Mouse (Mus musculus) bone marrow, adult 2 months (tissue): ENCODE data around the gene Stra8. TPM values are rescaled to one million over a fixed set of nuclear protein-coding genes. Genes with fewer than 3 reads are reported as not detected.

Source experiments
- H3K27ac ChIP-seq: fragments of 200-500 bp; 2 replicates; pipeline ENCODE4 v1.5.1; 2012; ENCODE audit warnings: low read depth, mild to moderate bottlenecking, control low read depth, inconsistent platforms, low read length; ENCODE audit not compliant: control insufficient read depth, poor library complexity, insufficient read depth
- H3K4me1 ChIP-seq: fragments of 200-500 bp; 2 replicates; pipeline ENCODE4 v1.6.1; 2011; ENCODE audit warnings: low read length; ENCODE audit not compliant: control insufficient read depth, insufficient read depth
- H3K4me3 ChIP-seq: fragments of 200-500 bp; replicated peaks from 2 replicates; pipeline ENCODE3; 2011; ENCODE audit warnings: mild to moderate bottlenecking, low read depth, low read length, control low read depth; ENCODE audit not compliant: control insufficient read depth
- CTCF ChIP-seq: fragments of 200-500 bp; IDR thresholded peaks from 2 replicates; pipeline ENCODE4 v1.5.1; 2011; ENCODE audit warnings: low read length, control low read depth; ENCODE audit not compliant: control insufficient read depth, insufficient read depth
- POLR2A ChIP-seq: fragments of 200-500 bp; IDR thresholded peaks from 2 replicates; pipeline ENCODE4 v1.6.1; 2011; ENCODE audit warnings: low read depth, mild to moderate bottlenecking, control low read depth, low read length, borderline replicate concordance; ENCODE audit not compliant: control insufficient read depth
- WGBS: fragments of 180-500 bp; shearing (Covaris S2); methylation state at CpG from one replicate; pipeline ENCODE4 v1.1.7; 2018; 5-methylcytosine and 5-hydroxymethylcytosine counted together
- polyA plus RNA-seq: library from polyadenylated mRNA; stranded (reverse); fragments of >200 nt; gene quantifications from 2 replicates; pipeline ENCODE4 v1.2.4, GENCODE M21; 2011; ENCODE audit warnings: low replicate concordance; ENCODE audit not compliant: missing spikeins, insufficient read depth, insufficient read length

Gene Stra8
- polyA plus RNA-seq, 1 experiment = 1.4 TPM

DNA sequence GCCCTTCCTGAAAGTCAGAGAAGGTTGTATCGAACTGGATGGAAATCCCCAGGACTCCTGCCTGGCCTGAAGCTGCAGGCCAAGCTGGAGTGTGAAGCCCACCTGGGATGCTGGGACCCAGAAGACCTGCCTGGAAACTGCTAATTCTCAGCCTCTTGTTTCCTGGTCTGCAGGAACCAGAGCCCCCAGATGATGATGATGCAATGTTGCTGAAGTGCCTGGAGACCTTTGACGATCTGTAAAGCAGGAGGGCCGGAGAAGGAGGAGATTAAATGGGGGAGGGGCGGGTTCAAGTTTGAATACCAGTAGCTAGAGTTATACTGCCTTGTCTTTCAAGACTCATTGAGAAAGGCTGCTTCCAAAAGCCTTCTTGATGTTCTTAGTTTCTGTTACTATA, 19.0 kb downstream of the Stra8 start:
- Histone ChIP-seq H3K4me1 (peaks cover 1% of the 10 kb centered on the region; the same call in 1 of the 2 replicates), H3K4me3 (no peak overlapping the region), H3K27ac (peak overlapping the region; percentile 47; the same call in 1 of the 2 replicates)
- 43% methylated on average over 4 of the region's 4 CpGs for WGBS
- TF ChIP-seq CTCF = no peak
- TF ChIP-seq POLR2A = no peak

DNA sequence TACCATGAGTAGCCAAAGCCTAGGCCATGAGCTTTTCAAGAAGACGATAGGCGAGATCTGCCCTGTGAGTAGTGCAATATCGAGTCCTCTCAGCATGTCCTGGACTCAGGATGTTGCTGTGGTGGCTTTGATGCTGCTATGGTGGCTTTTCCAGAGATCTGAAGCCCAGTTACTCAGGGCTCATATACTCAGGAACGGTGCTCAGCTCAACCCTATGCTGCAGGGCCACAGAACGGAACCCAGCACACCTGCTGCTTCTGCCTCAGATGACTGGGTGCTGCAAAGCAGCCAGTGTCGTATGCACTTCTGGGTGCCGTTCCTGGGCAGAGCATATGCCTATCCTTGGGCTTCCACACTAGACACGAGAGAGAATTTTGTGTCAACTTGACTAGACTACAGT, 19.5 kb downstream of the Stra8 start:
- Histone ChIP-seq H3K27ac (no peak overlapping the region), H3K4me1 (peaks cover 1% of the 10 kb centered on the region), H3K4me3 (no peak overlapping the region)
- WGBS = 77% methylated on average over 8 of the region's 8 CpGs
- TF ChIP-seq CTCF (no peak), POLR2A (no peak)

DNA sequence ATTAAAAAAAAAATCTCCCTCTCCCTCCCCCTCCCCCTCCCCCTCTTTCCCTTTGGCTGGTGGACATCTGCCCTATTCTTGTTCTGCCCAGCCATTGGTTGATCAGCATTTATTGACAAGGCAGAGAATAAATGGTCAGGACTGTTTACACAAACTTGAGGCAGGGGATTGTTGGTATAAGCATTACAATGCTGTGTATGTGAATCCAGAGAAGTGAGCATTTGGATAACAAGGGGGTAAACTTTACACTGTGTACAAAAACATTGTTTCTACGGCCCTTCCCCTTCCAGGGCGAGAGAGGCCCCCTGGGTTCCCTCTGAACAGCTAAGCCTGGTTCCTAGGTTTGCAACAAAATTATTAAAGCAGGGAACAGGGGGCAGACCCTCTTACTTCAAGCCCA, 21.5 kb downstream of the Stra8 start:
- Histone ChIP-seq H3K4me1 (peaks cover 1% of the 10 kb centered on the region), H3K4me3 (no peak overlapping the region), H3K27ac (no peak overlapping the region)
- TF ChIP-seq POLR2A (no peak), CTCF (no peak)
- WGBS = 85% methylated on average over 2 of the region's 2 CpGs

GRCm38 (mm10) chr6:34942446-34942845, 22.5 kb downstream of the Stra8 start:
- Histone ChIP-seq H3K4me3 (no peak overlapping the region), H3K27ac (no peak overlapping the region), H3K4me1 (peaks cover 1% of the 10 kb centered on the region)
- 83% methylated on average over 9 of the region's 9 CpGs for WGBS
- TF ChIP-seq POLR2A (no peak), CTCF (no peak)

GRCm38 (mm10) chr6:34943499-34943898, 23.5 kb downstream of the Stra8 start:
- H3K27ac ChIP-seq = no peak overlapping the region
- no peak overlapping the region for H3K4me3 ChIP-seq
- 75% methylated on average over 5 of the region's 5 CpGs for WGBS
- peaks cover 1% of the 10 kb centered on the region for H3K4me1 ChIP-seq
- TF ChIP-seq CTCF = no peak

GRCm38 (mm10) chr6:34946486-34947079, 26.6 kb downstream of the Stra8 start:
- Histone ChIP-seq H3K27ac (peak overlapping the region; percentile 3; the same call in 1 of the 2 replicates), H3K4me1 (no peaks in the 10 kb centered on the region; the same call in none of the 2 replicates), H3K4me3 (no peak overlapping the region)
- TF ChIP-seq CTCF (no peak), POLR2A (no peak)
- WGBS = 65% methylated on average over 1 of the region's 1 CpGs

GRCm38 (mm10) chr6:34948461-34948860, 28.5 kb downstream of the Stra8 start:
- 61% methylated on average over 11 of the region's 11 CpGs for WGBS
- no peak overlapping the region for H3K4me3 ChIP-seq
- TF ChIP-seq POLR2A = no peak
- no peak for TF ChIP-seq CTCF
- H3K4me1 ChIP-seq = peaks cover 6% of the 10 kb centered on the region
- H3K27ac ChIP-seq = no peak overlapping the region

DNA sequence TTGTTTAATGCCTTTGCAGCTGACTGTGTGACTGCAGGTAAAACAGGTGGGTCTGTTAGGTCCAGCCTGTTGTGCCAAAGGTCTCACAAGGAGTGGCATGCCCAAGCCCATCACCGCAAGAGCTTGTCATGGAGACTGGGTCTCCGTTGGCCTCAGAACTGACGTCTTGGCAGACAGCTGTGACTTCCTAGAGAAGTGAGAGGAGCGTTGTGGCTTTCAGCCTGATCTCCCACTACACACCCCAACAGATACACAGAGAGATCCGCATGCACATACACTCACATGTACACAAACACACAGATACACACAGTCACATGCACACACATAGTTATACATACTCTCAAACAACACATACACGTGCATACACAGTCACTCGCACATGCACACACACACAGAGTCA, 31.6 kb downstream of the Stra8 start:
- Histone ChIP-seq H3K27ac (peak overlapping the region; percentile 69; the same call in 1 of the 2 replicates), H3K4me3 (no peak overlapping the region), H3K4me1 (peaks cover 6% of the 10 kb centered on the region)
- TF ChIP-seq CTCF = no peak
- TF ChIP-seq POLR2A = no peak
- 62% methylated on average over 7 of the region's 7 CpGs for WGBS

DNA sequence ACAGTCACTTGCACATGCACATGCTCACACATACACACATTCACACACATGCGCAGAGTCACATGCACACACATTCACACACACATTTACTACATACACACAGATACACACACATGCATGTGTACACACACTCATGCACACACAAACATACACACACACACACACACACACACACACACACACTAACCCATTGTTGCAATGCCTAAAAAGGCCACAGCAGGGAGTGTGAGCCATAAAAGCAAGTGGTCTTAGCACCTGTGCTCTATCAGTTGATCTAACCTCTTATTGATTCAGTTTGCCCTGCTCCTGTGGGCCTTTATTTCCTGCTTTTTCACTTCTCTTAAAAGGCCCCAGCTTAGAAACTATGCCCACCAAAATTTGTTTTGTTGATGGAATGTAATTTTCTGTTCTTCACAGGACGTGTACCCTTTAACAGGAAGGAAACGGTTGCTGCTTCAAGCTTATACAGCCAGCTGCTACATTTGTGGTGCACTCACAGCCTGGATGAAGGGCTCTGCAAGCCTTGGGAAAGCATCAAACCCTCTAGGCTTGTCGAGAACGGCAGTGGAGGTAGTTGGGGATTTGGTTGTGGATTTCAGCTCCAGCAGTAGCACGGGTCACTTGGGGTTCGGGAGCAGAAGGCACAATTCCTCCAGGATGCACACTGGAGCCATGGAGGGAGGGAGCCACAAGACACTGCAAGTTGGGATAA, 32.1 kb downstream of the Stra8 start:
- no peak for TF ChIP-seq CTCF
- TF ChIP-seq POLR2A = no peak
- Histone ChIP-seq H3K4me3 (no peak overlapping the region), H3K4me1 (peaks cover 6% of the 10 kb centered on the region), H3K27ac (peak overlapping the region; percentile 69)
- WGBS = 36% methylated on average over 7 of the region's 7 CpGs
